Mouse (Mus musculus): ENCODE measurements around the gene Rps25. TPM values are rescaled to one million over a fixed set of nuclear protein-coding genes. Genes with fewer than 3 reads are reported as not detected.
A peak's percentile ranks its signal among the peaks of the same experiment; 100 is the strongest.
"Not testable (repeated sequence)": the region's sequence is repeated elsewhere in the genome, so short reads cannot be mapped to it uniquely, and the experiment has no call there.

Gene Rps25
- polyA plus RNA-seq (2015; fragmentation: Nextera tagmentation; extraction: Ambion mirVana), result 1,260 and 1,282 TPM in 2 replicates

GRCm38 (mm10) chr9:44406906-44407751 lies at the start of gene Rps25, which contains the start of gene Trappc4:
Gene Rps25, plus strand, starts transcription at chr9:44407139.
Gene Trappc4, minus strand, starts transcription at chr9:44407600.
- H3K36me3 ChIP-seq, result peaks cover 69% of the 10 kb centered on the region
- peaks cover 43% of the 10 kb centered on the region for H3K4me1 ChIP-seq (replicated peaks)
- peak; percentile 98 for ATAC-seq (ENCODE audit: low FRiP score)
- H3K27ac ChIP-seq, result peak within 1 kb of the TSS; percentile 97
- WGBS, result under 1% methylated on average over 51 of the region's 51 CpGs
- H3K9me3 ChIP-seq, result no peaks in the 10 kb centered on the region
- H3K4me3 ChIP-seq, result peak within 1 kb of the TSS; percentile 80
- no peaks in the 10 kb centered on the region for H3K27me3 ChIP-seq
- peak within 1 kb of the TSS; percentile 78 for H3K4me2 ChIP-seq
- H3K9ac ChIP-seq, result peak within 1 kb of the TSS; percentile 89

- WGBS, result 79% methylated on average over 4 of the region's 4 CpGs
- no peak for ATAC-seq (ENCODE audit: low FRiP score)
- Histone ChIP-seq H3K27me3 (no peaks in the 10 kb centered on the region), H3K4me1 (replicated peaks) (peaks cover 14% of the 10 kb centered on the region), H3K4me3 (no peak overlapping the region), H3K27ac (no peak overlapping the region), H3K36me3 (peaks cover 74% of the 10 kb centered on the region), H3K9ac (no peak overlapping the region), H3K4me2 (no peak overlapping the region), H3K9me3 (no peaks in the 10 kb centered on the region)
Measured at GRCm38 (mm10) chr9:44357207-44357606, 49.7 kb upstream of the Rps25 start.

DNA sequence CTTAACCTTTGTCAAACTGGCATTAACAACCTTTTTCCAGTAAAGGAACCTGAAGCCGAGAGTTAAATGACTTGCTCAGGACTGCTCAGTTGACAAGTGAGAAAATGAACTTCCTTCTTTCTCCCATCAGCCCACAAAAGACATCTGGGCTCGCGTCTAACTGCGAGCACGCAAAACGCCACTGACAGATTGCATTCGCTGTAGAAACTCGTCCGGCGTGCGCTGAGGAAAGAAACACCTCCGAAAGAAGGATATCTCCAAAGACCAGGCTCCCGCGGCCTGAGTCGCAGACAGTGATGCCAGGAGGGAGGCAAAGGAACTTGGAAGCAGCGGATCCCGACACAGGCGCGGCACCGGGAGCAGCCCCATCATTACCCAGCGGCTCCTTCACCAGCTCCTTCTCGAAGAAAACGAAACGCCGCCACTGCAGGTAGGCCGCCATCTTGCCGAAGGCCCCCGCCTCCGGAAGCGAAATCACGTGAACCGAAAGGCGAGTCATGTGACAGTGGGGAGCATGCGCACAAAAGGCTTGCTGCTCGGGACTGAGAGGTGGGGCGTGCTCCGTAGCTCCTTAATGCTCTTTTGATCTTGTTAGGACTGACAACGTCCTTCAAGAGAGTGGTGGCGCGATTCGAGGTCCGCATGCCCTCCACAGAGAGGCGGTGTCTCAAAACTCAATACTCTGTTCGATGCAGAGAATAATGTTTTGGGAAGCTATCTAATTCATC lies 45.6 kb upstream of the Rps25 start, which contains the start of gene Vps11:
Vps11 (minus strand) TSS at position 481 of the 728 bp plus-strand sequence.
- WGBS, result under 1% methylated on average over 44 of the region's 44 CpGs
- Histone ChIP-seq H3K9ac (peak within 1 kb of the TSS; percentile 87), H3K27ac (peak within 1 kb of the TSS; percentile 81), H3K4me2 (peak within 1 kb of the TSS; percentile 90), H3K4me3 (peak within 1 kb of the TSS; percentile 83), H3K36me3 (peaks cover 32% of the 10 kb centered on the region), H3K4me1 (replicated peaks) (peaks cover 14% of the 10 kb centered on the region), H3K9me3 (no peaks in the 10 kb centered on the region), H3K27me3 (no peaks in the 10 kb centered on the region)
- peak; percentile 93 for ATAC-seq (ENCODE audit: low FRiP score)

GRCm38 (mm10) chr9:44361931-44362330 lies 45.0 kb upstream of the Rps25 start:
- not testable (repeated sequence) for H3K27me3 ChIP-seq, H3K9me3 ChIP-seq
- Histone ChIP-seq H3K4me2 (peak overlapping the region; percentile 90), H3K36me3 (peaks cover 26% of the 10 kb centered on the region), H3K4me1 (replicated peaks) (peaks cover 14% of the 10 kb centered on the region), H3K4me3 (peak overlapping the region; percentile 83), H3K9ac (0 out of 2 replicates have a peak overlapping the region, but pooled peaks have one; percentile 87), H3K27ac (peak overlapping the region; percentile 81)
- peak; percentile 32; the same call in 1 of the 2 replicates for ATAC-seq (ENCODE audit: low FRiP score)
- 40% methylated on average over 4 of the region's 4 CpGs for WGBS

DNA sequence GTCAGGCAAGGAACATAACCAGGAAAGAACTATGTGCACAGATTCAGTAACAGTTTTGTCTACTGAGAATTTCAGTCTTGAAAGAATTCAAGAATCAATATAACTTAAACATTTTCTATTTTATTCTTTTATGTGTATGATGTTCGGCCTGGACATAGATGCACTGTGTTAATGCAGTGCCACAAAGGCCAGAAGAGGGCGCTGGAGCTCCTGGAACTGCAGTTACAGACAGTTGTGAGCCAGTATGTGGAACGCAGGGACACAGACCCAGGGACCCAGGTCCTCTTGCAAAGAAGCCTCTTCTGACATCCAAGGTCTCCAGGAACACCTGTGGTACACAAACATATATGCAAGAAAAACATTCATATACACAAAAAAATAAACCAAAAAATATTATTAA lies 42.5 kb upstream of the Rps25 start:
- no peak for ATAC-seq (ENCODE audit: low FRiP score)
- Histone ChIP-seq H3K27me3 (no peaks in the 10 kb centered on the region), H3K4me1 (replicated peaks) (peaks cover 12% of the 10 kb centered on the region), H3K4me2 (no peak overlapping the region), H3K9me3 (no peaks in the 10 kb centered on the region), H3K27ac (no peak overlapping the region), H3K36me3 (peaks cover 5% of the 10 kb centered on the region), H3K9ac (no peak overlapping the region), H3K4me3 (no peak overlapping the region)
- WGBS, result 66% methylated on average over 3 of the region's 3 CpGs

- Histone ChIP-seq H3K4me3 (no peak overlapping the region), H3K27ac (no peak overlapping the region), H3K9ac (no peak overlapping the region), H3K4me1 (replicated peaks) (peaks cover 6% of the 10 kb centered on the region), H3K9me3 (no peaks in the 10 kb centered on the region), H3K27me3 (no peaks in the 10 kb centered on the region), H3K36me3 (no peaks in the 10 kb centered on the region), H3K4me2 (no peak overlapping the region)
- no peak for ATAC-seq (ENCODE audit: low FRiP score)
Measured at GRCm38 (mm10) chr9:44373386-44373785, 33.6 kb upstream of the Rps25 start.

GRCm38 (mm10) chr9:44376141-44376540 lies 30.8 kb upstream of the Rps25 start:
- Histone ChIP-seq H3K4me2 (no peak overlapping the region), H3K4me3 (no peak overlapping the region), H3K9ac (no peak overlapping the region), H3K36me3 (peaks cover 4% of the 10 kb centered on the region), H3K4me1 (replicated peaks) (peaks cover 23% of the 10 kb centered on the region), H3K27me3 (no peaks in the 10 kb centered on the region), H3K27ac (no peak overlapping the region), H3K9me3 (no peaks in the 10 kb centered on the region)
- WGBS, result 93% methylated on average over 6 of the region's 6 CpGs
- no peak for ATAC-seq (ENCODE audit: low FRiP score)

GRCm38 (mm10) chr9:44377335-44377734 lies 29.6 kb upstream of the Rps25 start:
- not testable (repeated sequence) for ATAC-seq (ENCODE audit: low FRiP score); H3K27ac ChIP-seq; H3K4me3 ChIP-seq; H3K9me3 ChIP-seq; H3K4me2 ChIP-seq; H3K9ac ChIP-seq; H3K27me3 ChIP-seq
- 93% methylated on average over 2 of the region's 2 CpGs for WGBS
- peaks cover 26% of the 10 kb centered on the region for H3K4me1 ChIP-seq (replicated peaks)
- peaks cover 16% of the 10 kb centered on the region for H3K36me3 ChIP-seq

DNA sequence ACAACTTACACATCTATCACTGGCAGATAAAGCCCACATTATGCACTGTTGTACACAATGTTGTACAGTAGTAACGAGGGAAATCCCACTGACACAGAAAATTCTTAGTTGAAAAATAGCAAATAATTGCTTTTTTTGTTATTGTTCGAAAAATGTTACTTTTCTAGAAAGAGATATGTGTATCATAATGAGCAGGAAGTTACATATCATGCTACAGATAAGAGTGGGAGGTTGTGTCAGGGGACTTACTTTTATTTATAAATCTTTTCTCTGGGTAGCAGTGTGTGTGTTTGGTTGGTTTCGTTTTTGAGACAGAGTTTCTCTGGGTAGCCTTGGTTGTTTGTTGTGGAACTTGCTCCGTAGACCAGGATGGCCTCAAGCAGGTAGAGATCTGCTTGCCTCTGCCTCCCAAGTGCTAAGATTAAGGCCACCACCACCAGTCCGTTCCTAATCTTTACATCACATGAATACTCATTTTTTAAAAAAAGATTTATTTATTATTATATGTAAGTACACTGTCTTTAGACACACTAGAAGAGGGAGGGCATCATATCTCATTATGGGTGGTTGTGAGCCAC lies 28.7 kb upstream of the Rps25 start:
- Histone ChIP-seq H3K4me2 (peak overlapping the region; percentile 98), H3K27ac (peak overlapping the region; percentile 93), H3K9ac (peak overlapping the region; percentile 79), H3K36me3 (peaks cover 25% of the 10 kb centered on the region), H3K4me3 (peak overlapping the region; percentile 92), H3K4me1 (replicated peaks) (peaks cover 26% of the 10 kb centered on the region), H3K27me3 (no peaks in the 10 kb centered on the region), H3K9me3 (no peaks in the 10 kb centered on the region)
- ATAC-seq (ENCODE audit: low FRiP score), result no peak
- WGBS, result 94% methylated on average over 5 of the region's 5 CpGs

DNA sequence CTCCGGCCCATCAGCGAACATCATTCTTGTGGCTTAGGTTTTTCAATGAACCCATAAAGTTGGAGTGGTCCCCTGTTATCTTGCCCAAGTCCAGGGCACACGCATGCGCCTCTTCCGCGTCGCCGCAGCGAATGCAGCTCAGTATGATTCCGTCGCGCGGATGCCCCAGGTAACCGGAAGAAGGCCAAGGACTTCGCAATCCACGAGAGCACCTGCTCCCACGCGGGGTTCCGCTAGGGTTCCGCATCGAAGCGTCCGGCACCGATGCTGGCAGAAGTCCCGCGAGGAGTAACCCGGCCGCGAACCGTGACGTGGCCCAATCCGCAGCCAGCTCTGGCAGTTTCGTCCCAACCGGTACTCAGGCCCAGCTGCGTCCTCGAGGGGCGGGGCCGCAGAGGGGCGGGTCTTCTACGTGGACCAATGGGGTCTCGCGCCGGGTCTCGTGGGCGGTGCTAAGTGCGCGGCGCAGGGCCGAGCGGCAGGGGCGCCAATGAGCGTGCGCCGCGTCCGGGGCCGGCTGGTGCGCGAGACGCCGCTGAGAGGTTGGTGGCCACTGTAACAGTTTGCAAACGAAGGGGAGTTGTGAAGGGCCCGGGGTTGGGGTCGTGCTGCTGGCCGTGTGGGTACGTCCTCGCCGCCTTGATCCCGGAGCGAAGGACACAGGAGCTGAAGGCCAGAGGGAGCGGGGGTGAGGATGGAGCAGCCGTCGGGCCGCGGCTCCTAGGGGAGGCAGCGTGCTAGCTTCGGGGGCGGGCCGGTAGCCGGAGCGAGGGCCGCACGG lies 27.7 kb upstream of the Rps25 start, which contains the start of gene Hyou1:
Hyou1 (plus strand) TSS at position 437 of the 781 bp plus-strand sequence.
- H3K4me2 ChIP-seq, result peak within 1 kb of the TSS; percentile 98
- WGBS, result under 1% methylated on average over 83 of the region's 83 CpGs
- H3K4me1 ChIP-seq (replicated peaks), result peaks cover 26% of the 10 kb centered on the region
- peak within 1 kb of the TSS; percentile 92 for H3K4me3 ChIP-seq
- H3K27me3 ChIP-seq, result no peaks in the 10 kb centered on the region
- peak within 1 kb of the TSS; percentile 96 for H3K9ac ChIP-seq
- no peaks in the 10 kb centered on the region for H3K9me3 ChIP-seq
- peak within 1 kb of the TSS; percentile 93 for H3K27ac ChIP-seq
- H3K36me3 ChIP-seq, result peaks cover 35% of the 10 kb centered on the region
- peak; percentile 97 for ATAC-seq (ENCODE audit: low FRiP score)

- Histone ChIP-seq H3K9ac (peak overlapping the region; percentile 96), H3K27ac (peak overlapping the region; percentile 91), H3K9me3 (no peaks in the 10 kb centered on the region), H3K4me1 (replicated peaks) (peaks cover 26% of the 10 kb centered on the region), H3K4me2 (peak overlapping the region; percentile 98), H3K4me3 (peak overlapping the region; percentile 92), H3K27me3 (no peaks in the 10 kb centered on the region), H3K36me3 (peaks cover 41% of the 10 kb centered on the region)
- WGBS, result 12% methylated on average over 15 of the region's 15 CpGs
- ATAC-seq (ENCODE audit: low FRiP score), result peak; percentile 49
Measured at GRCm38 (mm10) chr9:44379862-44380261, 27.1 kb upstream of the Rps25 start.

All from hindbrain, embryonic 13.5 days (tissue).